Mouse (Mus musculus) heart, embryonic 16.5 days (tissue): Measurements from ENCODE around the gene Vmn1r124. TPM values are rescaled to one million over a fixed set of nuclear protein-coding genes. Genes with fewer than 3 reads are reported as not detected.
"Not testable (repeated sequence)": the region's sequence is repeated elsewhere in the genome, so short reads cannot be mapped to it uniquely, and the experiment has no call there.

Source experiments
- ATAC-seq: fragments of 200-750 bp; cut with Nextera tagmentation; replicated peaks from 2 replicates; pipeline ENCODE4 v1.8.0; 2017; ENCODE audit warnings: moderate number of reproducible peaks; ENCODE audit not compliant: insufficient read depth, low FRiP score; ENCODE audit errors: extremely low read depth
- H3K27ac ChIP-seq: fragments of 300-500 bp; sonication (generic); 2 replicates; pipeline ENCODE4 v1.5.1; 2014; ENCODE audit warnings: mild to moderate bottlenecking, low read length, control low read depth, moderate library complexity
- H3K27me3 ChIP-seq: fragments of 300-500 bp; sonication (generic); 2 replicates; pipeline ENCODE4 v1.6.1; 2014; ENCODE audit warnings: low read length, mixed read lengths; ENCODE audit not compliant: control insufficient read depth, insufficient read depth
- H3K36me3 ChIP-seq: fragments of 300-500 bp; sonication (generic); 2 replicates; pipeline ENCODE4 v1.6.1; 2014; ENCODE audit not compliant: control insufficient read depth, insufficient read depth
- H3K4me1 ChIP-seq: fragments of 300-500 bp; sonication (generic); 2 replicates; pipeline ENCODE4 v1.6.1; 2014; ENCODE audit warnings: low read length, mixed read lengths; ENCODE audit not compliant: control insufficient read depth, insufficient read depth
- H3K4me2 ChIP-seq: fragments of 300-500 bp; sonication (generic); 2 replicates; pipeline ENCODE4 v1.6.1; 2014; ENCODE audit warnings: low read depth, mild to moderate bottlenecking, control low read depth, low read length
- H3K4me3 ChIP-seq: fragments of 300-500 bp; sonication (generic); 2 replicates; pipeline ENCODE4 v1.5.1; 2014; ENCODE audit warnings: mild to moderate bottlenecking, control low read depth, low read length
- H3K9ac ChIP-seq: fragments of 300-500 bp; sonication (generic); 2 replicates; pipeline ENCODE4 v1.6.1; 2014; ENCODE audit warnings: low read length, control low read depth
- H3K9me3 ChIP-seq: fragments of 300-500 bp; sonication (generic); replicated peaks from 2 replicates; pipeline ENCODE4 v1.6.1; 2016; ENCODE audit warnings: low read length; ENCODE audit not compliant: control insufficient read depth
- WGBS: fragments of 180-500 bp; shearing (Covaris S2); extraction: QIAGEN DNeasy Blood & Tissue Kit; methylation state at CpG from one replicate; pipeline ENCODE4 v1.1.7; 2014; 5-methylcytosine and 5-hydroxymethylcytosine counted together
- polyA plus RNA-seq: library from polyadenylated mRNA; unstranded; fragments of >200 nt; fragmentation: Nextera tagmentation; extraction: Ambion mirVana; gene quantifications from 2 replicates; pipeline ENCODE4 v1.2.1, GENCODE M21; 2015

Gene Vmn1r124
- polyA plus RNA-seq: not detected in 2 replicates

- WGBS: 60% methylated on average over 4 of the region's 4 CpGs
- not testable (repeated sequence) for H3K36me3 ChIP-seq, H3K27me3 ChIP-seq, H3K4me2 ChIP-seq, H3K4me3 ChIP-seq, H3K9ac ChIP-seq, H3K27ac ChIP-seq, H3K4me1 ChIP-seq, ATAC-seq, H3K9me3 ChIP-seq
Measured at GRCm38 (mm10) chr7:21260517-21260916, at the start of gene Vmn1r124. Gene Vmn1r124, minus strand, starts transcription at chr7:21260617.

GRCm38 (mm10) chr7:21301367-21301766, 41.0 kb upstream of the Vmn1r124 start, which contains the start of gene Vmn1r126:
Gene Vmn1r126, minus strand, starts transcription at chr7:21301467.
- not testable (repeated sequence) for H3K27ac ChIP-seq, ATAC-seq, H3K9ac ChIP-seq, H3K4me3 ChIP-seq, H3K36me3 ChIP-seq, H3K27me3 ChIP-seq, H3K9me3 ChIP-seq, H3K4me1 ChIP-seq, H3K4me2 ChIP-seq
- WGBS: no CpG with 5 or more reads among the region's 5 CpGs

- not testable (repeated sequence) for H3K9ac ChIP-seq, H3K27me3 ChIP-seq, H3K36me3 ChIP-seq, H3K4me1 ChIP-seq, ATAC-seq, H3K4me3 ChIP-seq, H3K9me3 ChIP-seq, H3K27ac ChIP-seq, H3K4me2 ChIP-seq
- WGBS: 57% methylated on average over 3 of the region's 3 CpGs
Measured at GRCm38 (mm10) chr7:21271879-21272278, 11.5 kb upstream of the Vmn1r124 start, which contains the start of gene Vmn1r125. Gene Vmn1r125, plus strand, starts transcription at chr7:21272179.

Other genes starting within 250 kb of the Vmn1r124 start
- not detected in 2 replicates for gene Vmn1r119, start 248.2 kb downstream of the Vmn1r124 start, polyA plus RNA-seq
- not detected in 2 replicates for gene Vmn1r120, start 206.8 kb downstream of the Vmn1r124 start, polyA plus RNA-seq
- not detected in 2 replicates for gene Vmn1r121, start 162.1 kb downstream of the Vmn1r124 start, polyA plus RNA-seq
- gene Vmn1r122, start 126.5 kb downstream of the Vmn1r124 start, polyA plus RNA-seq: not detected in 2 replicates
- gene Vmn1r123, start 98.4 kb downstream of the Vmn1r124 start, polyA plus RNA-seq: not detected in 2 replicates
- gene Gm5157, start 70.2 kb downstream of the Vmn1r124 start, polyA plus RNA-seq: not detected in 2 replicates
- not detected in 2 replicates for gene Vmn1r125, start 11.6 kb upstream of the Vmn1r124 start, polyA plus RNA-seq
- gene Vmn1r126, start 40.9 kb upstream of the Vmn1r124 start, polyA plus RNA-seq: not detected in 2 replicates
- gene Vmn1r127, start 59.2 kb upstream of the Vmn1r124 start, polyA plus RNA-seq: not detected in 2 replicates
- gene Vmn1r128, start 88.8 kb upstream of the Vmn1r124 start, polyA plus RNA-seq: not detected in 2 replicates
- not detected in 2 replicates for gene Vmn1r129, start 100.7 kb upstream of the Vmn1r124 start, polyA plus RNA-seq
- gene Gm6882, start 172.1 kb upstream of the Vmn1r124 start, polyA plus RNA-seq: not detected in 2 replicates